Mouse (Mus musculus): Measurements from ENCODE around the gene Bahd1.

Bahd1 gene

DNA sequence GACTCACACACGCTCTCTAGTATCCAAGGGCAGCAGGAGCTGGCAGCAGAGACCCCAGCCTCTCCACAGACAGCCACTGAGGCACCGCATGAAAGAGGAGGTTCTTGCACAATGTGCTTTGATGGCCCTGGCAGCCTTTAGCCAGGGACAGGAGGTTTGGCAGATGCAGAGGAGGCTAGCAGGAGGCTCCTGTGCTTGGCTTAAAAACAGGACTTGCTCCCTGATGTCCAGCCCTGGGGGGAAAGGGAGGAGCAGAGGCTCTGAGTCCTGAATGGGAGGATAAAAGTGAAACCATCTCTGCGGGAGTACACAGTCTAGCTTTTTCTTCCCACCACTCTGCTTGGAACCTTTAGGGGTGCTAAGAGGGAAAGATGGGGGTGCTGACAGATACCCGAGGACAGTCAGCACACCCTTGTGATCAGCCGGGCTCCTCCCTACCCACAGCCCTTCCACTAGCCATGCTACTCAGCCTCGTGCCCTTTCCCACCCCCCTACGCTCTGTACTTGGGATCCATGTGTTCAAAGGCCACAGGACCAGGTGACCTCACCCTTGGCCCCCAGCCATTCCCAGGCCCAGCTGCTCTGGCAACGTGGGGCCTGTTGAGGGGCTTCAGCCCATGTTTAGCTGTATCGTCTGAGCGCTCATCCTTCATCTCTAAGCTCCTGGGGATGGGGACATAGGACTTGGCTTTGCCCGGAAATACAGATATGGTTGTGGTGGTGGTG lies 13.5 kb downstream of the Bahd1 start:
- in situ Hi-C loops (cut with MboI; ENCODE audit: low pct_unique_long_range_greater_than_20kb in 1 of 2, low sequenced_read_pairs in 2 of 2, unreplicated experiment in 1 of 2): no loop called here

DNA sequence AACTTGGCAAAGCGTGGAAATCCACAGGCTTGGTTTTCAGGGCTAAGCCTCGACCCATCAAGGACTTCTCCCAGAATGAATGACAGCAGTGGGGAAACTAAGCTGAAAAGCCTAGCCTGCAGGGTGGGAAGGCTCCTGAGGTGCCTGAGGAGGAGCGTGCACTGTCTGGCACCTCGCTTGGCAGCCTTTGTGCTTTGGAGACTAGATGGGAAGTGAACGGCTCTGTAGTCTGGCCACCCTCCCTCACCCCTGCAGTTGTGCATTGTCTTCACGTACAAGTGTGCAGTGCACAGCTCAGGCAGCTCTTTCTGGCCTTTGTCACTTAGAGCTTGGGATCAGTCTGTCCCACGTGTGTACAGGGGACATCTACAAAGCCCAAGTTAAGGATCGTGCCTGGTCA lies 14.5 kb downstream of the Bahd1 start:
- in situ Hi-C loops (cut with MboI; ENCODE audit: low pct_unique_long_range_greater_than_20kb in 1 of 2, low sequenced_read_pairs in 2 of 2, unreplicated experiment in 1 of 2): no loop called here

DNA sequence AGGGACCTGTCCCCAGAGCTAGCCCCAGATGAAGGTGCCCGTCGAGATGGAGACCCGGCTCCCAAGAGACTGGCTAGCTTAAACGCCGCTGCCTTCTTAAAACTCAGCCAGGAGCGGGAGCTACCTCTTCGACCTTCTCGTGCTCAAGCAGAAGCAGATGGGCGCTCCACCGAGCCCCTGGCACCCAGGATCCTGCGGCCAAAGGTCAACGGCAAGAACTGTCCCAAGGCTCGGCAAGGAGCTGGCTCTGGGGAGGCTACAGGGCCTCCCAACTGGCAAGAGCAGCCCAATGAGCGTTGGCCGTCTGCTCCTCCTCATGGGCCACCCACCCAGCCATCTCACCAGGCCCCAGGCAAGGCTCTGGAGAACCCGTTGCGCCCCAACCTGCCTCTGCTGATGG lies 16.3 kb downstream of the Bahd1 start:
- in situ Hi-C loops (cut with MboI; ENCODE audit: low pct_unique_long_range_greater_than_20kb in 1 of 2, low sequenced_read_pairs in 2 of 2, unreplicated experiment in 1 of 2): no loop called here

DNA sequence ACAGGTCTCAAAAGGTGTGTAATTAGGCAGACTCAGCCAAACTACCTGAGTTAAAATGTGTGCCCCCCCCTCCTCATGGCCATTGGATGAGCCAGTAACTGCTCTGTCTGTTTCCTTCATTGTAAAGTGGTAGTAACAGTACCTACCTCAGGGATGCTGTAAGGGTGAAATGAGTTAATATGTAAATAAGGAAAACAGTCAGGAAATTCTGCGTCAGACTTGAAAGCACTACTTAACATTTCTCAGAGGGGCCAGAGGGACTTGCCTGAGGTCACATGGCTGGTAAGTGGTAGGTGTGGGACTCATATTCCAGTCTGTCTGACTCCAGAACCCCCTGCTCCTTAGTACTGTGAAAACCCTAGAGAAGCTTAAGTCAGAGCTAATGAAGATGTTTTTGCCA lies 18.4 kb downstream of the Bahd1 start:
- in situ Hi-C loops (cut with MboI; ENCODE audit: low pct_unique_long_range_greater_than_20kb in 1 of 2, low sequenced_read_pairs in 2 of 2, unreplicated experiment in 1 of 2): no loop called here

DNA sequence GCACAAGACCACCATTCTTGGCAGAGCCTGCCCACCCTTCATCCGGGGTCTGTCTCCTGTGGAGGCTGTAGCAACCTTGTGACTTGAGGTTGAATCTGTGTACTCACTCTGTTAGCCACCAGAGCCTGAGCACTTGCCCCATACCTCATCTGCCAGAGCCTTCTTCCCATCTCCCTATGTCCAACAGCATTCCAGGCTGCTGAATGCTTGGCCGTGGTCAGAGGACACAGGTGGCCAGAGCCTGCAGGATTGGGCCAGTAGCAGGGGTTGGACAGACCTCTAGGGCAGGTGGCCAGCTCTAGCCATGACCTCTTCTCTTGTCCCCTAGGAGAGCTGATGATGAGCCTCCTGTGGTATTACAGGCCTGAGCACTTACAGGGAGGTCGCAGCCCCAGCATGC lies 20.3 kb downstream of the Bahd1 start:
- in situ Hi-C loops (cut with MboI; ENCODE audit: low pct_unique_long_range_greater_than_20kb in 1 of 2, low sequenced_read_pairs in 2 of 2, unreplicated experiment in 1 of 2): no loop called here

DNA sequence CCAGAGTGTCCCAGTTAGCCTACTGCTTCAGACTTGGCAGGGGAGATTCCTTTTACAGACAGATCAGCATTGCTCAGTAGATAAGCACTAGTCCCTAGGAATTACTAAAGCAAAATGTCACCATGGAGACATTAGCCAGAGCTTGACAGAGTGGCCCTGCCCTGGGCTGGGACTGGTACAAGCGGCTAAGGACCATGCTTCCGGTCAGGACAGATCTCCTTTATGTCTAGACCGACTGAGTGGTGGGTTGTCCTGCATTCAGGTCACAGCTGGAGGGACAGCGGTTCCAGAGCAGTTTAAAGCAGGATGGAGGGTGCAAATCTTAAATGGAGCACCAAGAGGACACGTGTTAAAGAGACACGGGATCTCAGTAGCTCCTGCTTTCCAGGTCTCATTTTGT lies 25.8 kb downstream of the Bahd1 start:
- in situ Hi-C loops (cut with MboI; ENCODE audit: low pct_unique_long_range_greater_than_20kb in 1 of 2, low sequenced_read_pairs in 2 of 2, unreplicated experiment in 1 of 2): no loop called here

DNA sequence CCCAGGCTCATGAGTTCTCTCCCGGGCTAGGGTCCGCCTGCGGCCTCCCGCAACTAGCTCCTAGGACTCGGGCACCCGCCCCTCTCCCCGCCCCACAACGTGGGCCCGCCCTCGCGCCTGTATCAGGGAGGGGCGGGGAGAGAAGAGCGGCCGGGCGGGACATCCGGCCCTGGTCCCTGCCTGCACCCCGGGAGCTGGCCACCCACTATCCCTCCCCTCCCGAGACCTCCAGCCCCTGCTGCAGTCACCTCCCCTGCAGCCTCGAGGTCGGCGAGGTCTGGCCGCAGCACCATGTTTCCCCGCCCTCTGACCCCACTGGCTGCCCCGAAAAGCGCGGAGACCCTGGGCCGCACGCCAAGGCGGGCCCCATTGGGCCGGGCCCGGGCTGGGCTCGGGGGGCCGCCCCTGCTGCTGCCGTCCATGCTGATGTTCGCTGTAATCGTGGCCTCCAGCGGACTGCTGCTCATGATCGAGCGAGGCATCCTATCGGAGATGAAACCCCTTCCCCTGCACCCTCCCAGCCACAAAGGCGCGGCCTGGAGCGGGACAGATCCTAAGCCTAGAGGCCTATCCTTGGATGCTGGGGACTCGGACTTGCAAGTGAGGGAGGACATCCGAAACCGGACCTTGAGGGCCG lies 26.3 kb downstream of the Bahd1 start, which contains the start of gene Chst14:
Gene Chst14, plus strand, starts transcription at position 136 of the 637 bp plus-strand sequence.
- in situ Hi-C loops (cut with MboI; ENCODE audit: low pct_unique_long_range_greater_than_20kb in 1 of 2, low sequenced_read_pairs in 2 of 2, unreplicated experiment in 1 of 2): no loop called here

DNA sequence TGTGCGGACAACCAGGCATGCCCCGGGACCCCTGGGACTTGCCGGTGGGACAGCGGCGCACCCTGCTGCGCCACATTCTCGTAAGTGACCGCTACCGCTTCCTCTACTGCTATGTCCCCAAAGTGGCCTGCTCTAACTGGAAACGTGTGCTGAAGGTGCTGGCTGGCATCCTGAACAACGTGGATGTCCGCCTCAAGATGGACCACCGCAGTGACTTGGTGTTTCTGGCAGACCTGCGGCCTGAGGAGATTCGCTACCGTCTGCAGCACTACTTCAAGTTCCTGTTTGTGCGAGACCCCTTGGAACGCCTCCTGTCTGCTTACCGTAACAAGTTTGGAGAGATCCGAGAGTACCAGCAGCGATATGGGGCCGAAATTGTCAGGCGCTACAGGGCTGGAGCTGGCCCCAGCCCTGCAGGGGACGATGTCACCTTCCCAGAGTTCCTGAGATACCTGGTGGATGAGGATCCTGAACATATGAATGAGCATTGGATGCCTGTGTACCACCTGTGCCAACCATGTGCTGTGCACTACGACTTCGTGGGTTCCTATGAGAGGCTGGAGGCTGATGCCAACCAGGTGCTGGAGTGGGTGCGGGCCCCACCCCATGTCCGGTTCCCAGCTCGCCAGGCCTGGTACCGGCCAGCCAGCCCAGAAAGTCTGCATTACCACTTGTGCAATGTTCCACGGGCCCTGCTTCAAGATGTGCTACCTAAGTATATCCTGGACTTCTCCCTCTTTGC lies 27.0 kb downstream of the Bahd1 start:
- in situ Hi-C loops (cut with MboI; ENCODE audit: low pct_unique_long_range_greater_than_20kb in 1 of 2, low sequenced_read_pairs in 2 of 2, unreplicated experiment in 1 of 2): no loop called here

DNA sequence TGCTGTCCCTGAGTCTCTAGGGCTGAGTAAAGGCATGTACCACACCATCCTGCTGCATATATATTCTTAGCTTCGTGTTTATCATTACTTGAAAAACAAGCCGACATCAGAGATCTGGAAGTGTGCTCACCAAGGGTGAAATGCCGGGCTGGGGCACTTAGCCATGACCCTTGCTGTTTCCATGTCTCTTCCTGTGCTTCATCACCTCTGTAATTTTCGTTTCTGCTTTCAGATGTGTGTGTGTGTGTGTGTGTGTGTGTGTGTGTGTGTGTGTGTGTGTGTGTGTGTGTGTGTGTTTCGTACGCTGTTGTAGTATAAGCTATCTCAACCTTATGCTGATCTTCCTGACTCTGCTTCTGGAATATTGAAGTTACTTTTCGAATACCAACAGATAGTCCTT lies 41.2 kb downstream of the Bahd1 start:
- in situ Hi-C loops (cut with MboI; ENCODE audit: low pct_unique_long_range_greater_than_20kb in 1 of 2, low sequenced_read_pairs in 2 of 2, unreplicated experiment in 1 of 2): no loop called here

DNA sequence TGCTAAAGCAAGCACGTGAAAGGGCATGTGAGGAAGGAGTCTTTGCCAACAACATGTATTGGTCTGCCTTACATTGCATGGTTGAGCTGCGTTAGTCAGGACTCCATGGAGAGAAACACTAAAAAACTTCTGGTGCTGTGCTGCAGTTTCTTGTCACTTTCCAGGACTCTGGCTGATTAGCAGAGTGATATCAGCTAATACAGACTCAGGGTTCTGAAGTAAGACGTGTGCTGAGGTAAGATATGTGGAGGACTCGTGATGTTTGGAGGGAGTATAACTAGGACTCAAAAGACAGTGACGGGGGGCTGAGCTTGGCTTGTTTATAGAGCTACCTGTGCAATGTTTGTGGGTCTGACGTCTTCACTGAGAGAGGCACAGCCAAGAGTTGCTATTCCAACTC lies 43.1 kb downstream of the Bahd1 start:
- in situ Hi-C loops (cut with MboI; ENCODE audit: low pct_unique_long_range_greater_than_20kb in 1 of 2, low sequenced_read_pairs in 2 of 2, unreplicated experiment in 1 of 2): no loop called here

DNA sequence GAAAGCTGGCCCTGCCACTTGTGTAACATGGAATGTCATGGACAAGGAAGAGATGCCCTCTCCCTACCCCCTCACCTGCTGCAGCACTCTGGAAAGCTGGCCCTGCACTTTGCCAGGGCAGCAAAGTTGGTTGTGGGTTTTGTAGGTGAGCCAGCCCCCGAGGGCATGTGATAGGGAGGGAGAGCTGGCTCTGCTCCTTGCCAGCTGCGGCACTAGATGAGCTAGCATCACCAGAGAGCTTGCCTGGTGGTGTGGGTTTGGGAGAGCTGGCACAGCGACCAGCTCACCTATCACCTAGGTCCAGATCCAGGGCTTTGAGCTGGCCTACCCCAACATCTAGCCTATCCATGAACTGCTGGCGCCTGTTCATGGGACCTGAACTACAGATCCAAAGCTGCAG lies 48.6 kb downstream of the Bahd1 start:
- in situ Hi-C loops (cut with MboI; ENCODE audit: low pct_unique_long_range_greater_than_20kb in 1 of 2, low sequenced_read_pairs in 2 of 2, unreplicated experiment in 1 of 2): no loop called here

DNA sequence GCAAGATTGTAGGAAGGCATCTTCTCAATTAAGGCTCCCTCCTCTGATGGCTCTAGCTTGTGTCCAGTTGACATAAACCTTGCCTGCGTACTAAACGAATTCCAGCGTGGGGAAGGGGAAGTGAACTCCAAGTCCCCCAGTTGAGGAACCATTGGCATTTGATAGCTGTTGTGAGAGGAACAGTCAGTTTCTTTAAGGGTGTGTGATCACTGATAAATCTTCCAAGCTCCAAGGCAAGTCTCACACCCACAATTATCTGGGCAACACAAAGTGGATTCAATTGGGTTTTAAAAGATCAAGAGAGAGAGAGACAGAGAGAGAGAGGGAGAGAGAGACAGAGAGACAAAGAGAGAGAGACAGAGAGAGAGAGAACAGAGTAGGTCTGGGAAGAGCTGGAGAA lies 49.5 kb downstream of the Bahd1 start:
- in situ Hi-C loops (cut with MboI; ENCODE audit: low pct_unique_long_range_greater_than_20kb in 1 of 2, low sequenced_read_pairs in 2 of 2, unreplicated experiment in 1 of 2): no loop called here

DNA sequence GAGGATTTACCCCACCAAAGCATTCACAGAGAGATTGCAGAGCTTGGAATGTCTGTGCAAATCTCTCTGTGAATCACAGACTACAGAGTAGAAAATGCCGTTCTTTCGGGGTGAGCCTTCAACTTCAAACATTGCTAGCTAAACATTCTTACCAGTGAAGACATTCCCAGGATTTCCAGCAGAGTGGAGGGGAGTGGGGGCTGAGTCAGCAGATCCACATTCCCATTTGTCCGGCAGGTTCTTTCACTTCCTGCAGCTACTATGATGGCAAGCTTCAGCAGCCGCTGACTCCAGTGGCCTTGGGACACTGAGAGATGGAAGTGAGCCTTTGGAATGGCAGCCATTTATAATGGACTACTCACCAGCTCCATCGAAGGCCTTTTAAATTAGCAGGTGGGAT lies 56.3 kb downstream of the Bahd1 start:
- in situ Hi-C loops (cut with MboI; ENCODE audit: low pct_unique_long_range_greater_than_20kb in 1 of 2, low sequenced_read_pairs in 2 of 2, unreplicated experiment in 1 of 2): no loop called here

DNA sequence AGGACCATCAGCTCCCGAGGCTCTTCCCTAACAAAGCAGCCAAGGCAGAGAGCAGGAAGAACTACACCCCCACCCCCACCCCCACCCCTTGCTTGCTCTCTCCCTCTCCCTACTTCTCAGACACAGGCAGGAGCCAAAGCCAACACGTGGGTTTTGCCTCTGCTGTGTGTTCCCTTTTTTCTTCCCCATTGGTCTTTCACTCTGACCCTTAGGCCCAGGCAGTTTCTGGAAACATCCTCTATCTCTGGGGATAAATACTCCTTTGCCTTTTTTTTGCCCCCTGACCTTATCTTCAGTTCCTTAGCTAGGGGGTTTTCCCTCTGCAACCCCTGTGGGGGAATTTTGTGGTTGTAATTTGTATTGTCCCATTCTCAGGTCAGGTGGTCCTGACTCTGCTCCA lies 59.5 kb downstream of the Bahd1 start:
- in situ Hi-C loops (cut with MboI; ENCODE audit: low pct_unique_long_range_greater_than_20kb in 1 of 2, low sequenced_read_pairs in 2 of 2, unreplicated experiment in 1 of 2): no loop called here

DNA sequence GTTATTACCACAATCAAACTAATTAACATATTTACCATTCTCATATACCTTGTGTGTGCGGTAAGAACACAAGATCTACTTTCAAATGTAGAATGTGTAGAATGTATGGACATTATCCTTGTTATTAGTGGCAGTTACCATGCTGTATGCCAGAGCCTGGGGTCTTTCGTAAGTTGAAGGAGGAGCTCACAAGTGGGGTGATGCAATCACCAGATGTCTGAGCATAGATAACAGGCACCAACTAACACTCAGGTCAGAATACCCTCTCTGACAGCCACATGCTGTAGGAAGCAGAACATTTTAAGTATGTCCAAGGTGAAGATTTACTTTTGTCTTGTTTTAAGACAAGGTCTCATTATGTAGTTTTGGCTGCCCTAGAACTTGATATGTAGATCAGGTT lies 60.2 kb downstream of the Bahd1 start:
- in situ Hi-C loops (cut with MboI; ENCODE audit: low pct_unique_long_range_greater_than_20kb in 1 of 2, low sequenced_read_pairs in 2 of 2, unreplicated experiment in 1 of 2): no loop called here

DNA sequence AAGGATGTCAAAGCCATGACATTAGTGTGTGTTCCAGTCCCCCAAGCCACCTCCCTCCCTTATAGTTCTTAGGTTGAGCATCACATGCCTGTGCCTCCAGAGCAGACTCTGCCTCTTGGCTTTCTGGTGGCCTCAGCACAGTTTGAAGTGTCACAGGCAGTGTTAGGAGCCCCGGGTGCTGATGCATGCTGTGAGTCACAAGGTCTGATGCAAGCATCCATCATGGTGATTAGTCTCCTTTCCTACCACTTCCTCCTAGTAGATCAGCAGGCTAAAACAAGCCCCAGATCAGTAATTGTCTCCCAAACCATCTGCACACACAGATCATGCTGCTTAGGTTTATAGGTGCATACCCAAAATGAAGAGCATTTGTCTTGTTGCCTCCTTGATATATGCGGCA lies 61.4 kb downstream of the Bahd1 start:
- in situ Hi-C loops (cut with MboI; ENCODE audit: low pct_unique_long_range_greater_than_20kb in 1 of 2, low sequenced_read_pairs in 2 of 2, unreplicated experiment in 1 of 2): no loop called here

DNA sequence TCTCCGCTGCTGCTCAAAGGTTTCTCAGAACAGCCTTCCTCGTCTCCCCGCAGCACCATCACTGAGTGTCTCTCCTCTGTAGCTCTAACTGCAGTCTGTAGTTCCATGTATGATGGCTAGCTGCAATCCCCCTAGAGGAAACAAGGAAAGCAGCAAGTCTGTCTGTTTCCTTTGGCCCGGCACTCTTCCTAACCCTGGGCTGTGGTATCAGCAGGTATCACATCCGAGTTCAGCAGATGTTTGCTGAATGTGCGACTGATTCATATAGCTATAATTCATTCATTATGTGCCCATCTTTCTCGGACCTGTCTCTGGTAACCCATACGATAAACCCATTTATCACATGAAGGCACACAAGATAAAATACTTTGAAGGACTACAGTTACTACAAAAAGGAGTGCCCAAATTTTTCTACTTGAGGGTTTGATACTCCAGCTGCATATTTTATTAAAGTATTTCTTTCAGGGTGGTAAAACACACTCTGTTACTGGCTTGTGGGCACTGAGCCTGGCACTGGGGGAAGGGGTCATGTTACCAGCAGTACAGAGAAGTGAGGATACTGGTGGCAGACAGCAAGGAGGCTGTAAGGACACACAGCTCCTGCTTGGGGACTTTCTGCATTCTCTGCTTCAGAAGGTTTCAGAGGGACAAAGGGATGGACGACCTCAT lies 63.0 kb downstream of the Bahd1 start:
- in situ Hi-C loops (cut with MboI; ENCODE audit: low pct_unique_long_range_greater_than_20kb in 1 of 2, low sequenced_read_pairs in 2 of 2, unreplicated experiment in 1 of 2): no loop called here

DNA sequence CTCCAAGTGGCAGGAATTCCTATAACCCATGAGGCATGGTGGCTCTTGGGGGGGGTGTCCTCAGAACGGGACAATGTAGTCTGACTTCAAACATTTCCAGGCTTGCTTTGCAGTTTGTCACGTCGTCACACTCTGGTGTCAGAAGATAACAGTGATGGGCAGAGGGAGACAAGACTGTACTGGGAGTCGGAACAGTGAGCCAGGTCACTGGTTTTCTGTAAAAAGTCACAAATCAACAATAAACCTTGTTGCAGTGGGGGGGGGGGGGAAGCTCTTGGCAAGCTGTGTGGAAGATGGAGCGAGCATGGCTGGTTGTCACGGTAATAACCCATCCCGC lies 63.5 kb downstream of the Bahd1 start:
- in situ Hi-C loops (cut with MboI; ENCODE audit: low pct_unique_long_range_greater_than_20kb in 1 of 2, low sequenced_read_pairs in 2 of 2, unreplicated experiment in 1 of 2): no loop called here

DNA sequence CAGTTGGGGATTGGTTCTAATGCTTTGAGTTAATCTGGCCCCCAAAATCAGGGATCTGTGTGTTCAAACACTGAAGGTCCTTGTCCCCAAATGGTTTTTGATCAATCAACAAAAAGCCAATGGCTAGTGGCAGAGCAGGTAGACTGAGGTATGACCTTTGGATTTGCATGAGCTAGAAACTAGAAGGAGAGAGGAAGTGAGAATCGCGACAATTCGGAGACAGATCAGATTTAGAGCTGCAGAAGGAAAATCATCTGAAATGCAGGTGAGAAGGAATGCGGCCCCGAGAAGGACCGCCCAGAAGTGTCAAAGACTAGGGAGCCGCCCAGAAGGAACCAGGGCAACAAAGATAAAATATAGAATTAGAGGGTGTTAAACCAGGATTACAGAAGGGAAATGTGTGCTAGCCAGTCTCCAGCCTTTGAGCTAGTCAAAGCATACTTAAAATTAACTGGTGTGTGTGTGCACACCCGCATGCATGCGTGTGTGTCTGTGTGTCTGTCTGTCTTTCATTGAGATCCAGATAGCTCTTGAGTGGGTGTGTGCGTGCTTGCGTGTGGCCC lies 69.5 kb downstream of the Bahd1 start:
- in situ Hi-C loops (cut with MboI; ENCODE audit: low pct_unique_long_range_greater_than_20kb in 1 of 2, low sequenced_read_pairs in 2 of 2, unreplicated experiment in 1 of 2): no loop called here

Data from mouse embryonic stem cell (cell line).